Mouse (Mus musculus): ENCODE measurements at regions not wholly inside any gene's neighbourhood (a gene's known extent, or its start where the extent isn't known, plus 50 kb on each side); places are given as distances from the start of the nearest gene placed in this dataset.

DNA sequence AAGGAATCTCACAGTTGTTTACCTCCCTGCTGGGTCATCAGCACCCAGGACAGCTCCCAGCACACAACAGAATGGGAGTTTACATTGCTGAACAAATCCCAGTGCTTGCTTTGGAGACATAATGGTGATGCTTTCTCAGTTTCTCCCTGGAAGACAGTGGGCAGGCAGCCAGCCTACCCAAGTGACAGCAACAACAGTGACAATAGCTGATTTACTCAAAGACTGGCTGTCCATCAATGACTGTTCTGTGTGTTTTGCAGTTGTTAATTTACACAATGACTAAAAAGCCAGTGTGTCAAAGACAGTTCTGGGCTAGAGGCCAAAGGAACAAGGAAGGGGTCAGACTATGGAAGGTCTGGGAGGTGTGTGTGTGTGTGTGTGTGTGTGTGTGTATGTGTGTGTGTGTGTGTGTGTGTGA lies 762.2 kb downstream of the Utrn start:
- Histone ChIP-seq H3K4me3 (replicated peaks) (no peak overlapping the region), H3K9ac (replicated peaks) (no peak overlapping the region), H3K36me3 (no peaks in the 10 kb centered on the region), H3K4me2 (replicated peaks) (no peak overlapping the region), H3K27ac (no peak overlapping the region), H3K27me3 (no peaks in the 10 kb centered on the region), H3K9me3 (no peaks in the 10 kb centered on the region), H3K4me1 (replicated peaks) (peaks cover 4% of the 10 kb centered on the region; the same call in 1 of the 2 replicates)
- peak; percentile 88 for ATAC-seq

- WGBS, result 84% methylated on average over 1 of the region's 1 CpGs
- H3K4me2 ChIP-seq (replicated peaks), result no peak overlapping the region
- no peaks in the 10 kb centered on the region for H3K9me3 ChIP-seq
- H3K27ac ChIP-seq, result no peak overlapping the region
- no peak for ATAC-seq
- peaks cover 4% of the 10 kb centered on the region for H3K4me1 ChIP-seq (replicated peaks)
- no peaks in the 10 kb centered on the region for H3K36me3 ChIP-seq
- no peaks in the 10 kb centered on the region for H3K27me3 ChIP-seq
- no peak overlapping the region for H3K4me3 ChIP-seq (replicated peaks)
- H3K9ac ChIP-seq (replicated peaks), result no peak overlapping the region
Measured at GRCm38 (mm10) chr10:12111720-12112119, 757.4 kb downstream of the Utrn start.

DNA sequence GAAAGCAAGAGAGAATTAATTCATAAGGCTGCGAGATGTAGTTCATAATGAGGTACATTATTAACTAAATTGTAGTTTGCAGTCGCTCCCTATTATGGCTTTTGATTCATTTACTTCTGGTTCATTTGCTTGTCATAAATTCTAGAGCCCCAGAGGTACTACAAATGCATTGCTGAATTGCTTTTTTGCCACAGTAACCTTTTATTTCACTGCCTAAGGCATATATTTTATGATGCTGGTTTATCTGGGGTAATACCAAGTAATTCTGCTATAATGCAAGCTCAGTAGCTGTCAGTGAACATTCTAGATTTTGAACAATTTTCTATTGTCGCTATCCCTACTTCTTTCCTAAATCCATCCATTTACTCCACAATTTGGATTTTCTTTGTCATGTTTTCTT lies 753.4 kb downstream of the Utrn start:
- WGBS, result 87% methylated on average over 3 of the region's 3 CpGs
- Histone ChIP-seq H3K4me1 (replicated peaks) (no peaks in the 10 kb centered on the region; the same call in 1 of the 2 replicates), H3K4me3 (replicated peaks) (no peak overlapping the region), H3K4me2 (replicated peaks) (no peak overlapping the region), H3K36me3 (no peaks in the 10 kb centered on the region), H3K9ac (replicated peaks) (no peak overlapping the region), H3K9me3 (no peaks in the 10 kb centered on the region), H3K27me3 (no peaks in the 10 kb centered on the region), H3K27ac (no peak overlapping the region)
- ATAC-seq, result no peak

- H3K27me3 ChIP-seq, result no peaks in the 10 kb centered on the region
- H3K9ac ChIP-seq (replicated peaks), result no peak overlapping the region
- 0 out of 2 replicates have a peak, but pooled peaks have one; percentile 43 for ATAC-seq
- H3K27ac ChIP-seq, result 0 out of 2 replicates have a peak overlapping the region, but pooled peaks have one; percentile 30
- WGBS, result 59% methylated on average over 6 of the region's 6 CpGs
- no peak overlapping the region for H3K4me3 ChIP-seq (replicated peaks)
- no peaks in the 10 kb centered on the region for H3K9me3 ChIP-seq
- no peak overlapping the region for H3K4me2 ChIP-seq (replicated peaks)
- no peaks in the 10 kb centered on the region; the same call in 1 of the 2 replicates for H3K4me1 ChIP-seq (replicated peaks)
- no peaks in the 10 kb centered on the region for H3K36me3 ChIP-seq
Measured at GRCm38 (mm10) chr10:12116662-12117303, 752.4 kb downstream of the Utrn start.

DNA sequence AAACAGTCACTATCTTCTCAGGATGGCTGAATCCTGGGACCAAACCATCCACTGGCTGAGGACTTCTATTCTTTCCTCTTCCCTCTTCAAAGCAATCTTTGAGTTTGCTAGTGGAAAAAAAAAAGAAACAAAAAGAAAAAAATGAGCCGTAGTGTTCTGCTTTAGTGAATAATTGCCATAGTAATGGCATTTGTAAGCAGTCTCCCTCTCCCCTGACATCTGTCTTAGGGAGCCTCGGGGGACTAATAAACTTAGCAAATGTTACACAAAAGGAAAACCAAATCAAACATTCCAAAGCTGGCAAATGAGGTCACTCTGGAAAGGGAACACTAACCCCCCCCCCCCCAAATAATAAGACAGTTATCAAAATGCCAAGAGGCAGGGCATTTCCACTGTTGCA lies 744.9 kb downstream of the Utrn start:
- no peaks in the 10 kb centered on the region for H3K36me3 ChIP-seq
- H3K4me3 ChIP-seq (replicated peaks), result no peak overlapping the region
- no peak overlapping the region for H3K4me2 ChIP-seq (replicated peaks)
- no peaks in the 10 kb centered on the region for H3K4me1 ChIP-seq (replicated peaks)
- WGBS, result 47% methylated on average over 2 of the region's 2 CpGs
- no peak for ATAC-seq
- no peak overlapping the region for H3K27ac ChIP-seq
- no peaks in the 10 kb centered on the region for H3K9me3 ChIP-seq
- H3K9ac ChIP-seq (replicated peaks), result no peak overlapping the region
- H3K27me3 ChIP-seq, result no peaks in the 10 kb centered on the region

GRCm38 (mm10) chr10:12129486-12129885 lies 739.7 kb downstream of the Utrn start:
- Histone ChIP-seq H3K4me3 (replicated peaks) (no peak overlapping the region), H3K27me3 (no peaks in the 10 kb centered on the region), H3K27ac (no peak overlapping the region), H3K4me1 (replicated peaks) (no peaks in the 10 kb centered on the region), H3K9ac (replicated peaks) (no peak overlapping the region), H3K36me3 (no peaks in the 10 kb centered on the region), H3K9me3 (no peaks in the 10 kb centered on the region), H3K4me2 (replicated peaks) (no peak overlapping the region)
- no peak for ATAC-seq
- WGBS, result 75% methylated on average over 3 of the region's 3 CpGs

- no peaks in the 10 kb centered on the region for H3K36me3 ChIP-seq
- WGBS, result 76% methylated on average over 1 of the region's 1 CpGs
Measured at GRCm38 (mm10) chr10:12144691-12145090, 724.5 kb downstream of the Utrn start.

DNA sequence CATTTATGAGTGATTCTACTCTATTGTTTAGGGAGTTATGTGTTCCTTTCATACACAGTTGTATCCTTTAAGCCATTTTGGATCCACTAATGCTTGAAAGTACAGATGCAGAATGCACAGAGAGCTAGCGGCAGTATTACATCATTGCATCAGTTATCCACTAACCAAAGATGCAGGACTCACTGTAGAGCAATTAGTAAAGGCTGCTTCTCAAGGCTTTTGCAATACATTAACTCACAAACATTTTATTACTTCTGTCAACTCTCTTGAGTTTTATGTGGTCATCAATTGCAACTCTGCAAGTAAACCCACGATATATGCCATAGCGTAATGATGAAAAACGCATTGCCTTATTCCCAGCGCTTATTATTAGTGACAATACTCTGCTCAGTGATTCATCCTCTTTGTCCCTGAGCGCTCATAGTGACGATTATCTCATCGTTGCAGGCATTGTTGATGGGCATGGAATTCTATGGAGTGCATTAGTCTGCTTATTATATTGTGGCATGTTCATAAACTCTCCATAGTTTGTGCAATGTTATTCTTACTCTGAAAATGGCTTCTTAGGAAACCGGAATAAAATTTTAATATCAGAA lies 722.1 kb downstream of the Utrn start:
- no peaks in the 10 kb centered on the region for H3K9me3 ChIP-seq
- H3K4me2 ChIP-seq (replicated peaks), result no peak overlapping the region
- no peak overlapping the region for H3K27ac ChIP-seq
- no peak overlapping the region for H3K4me3 ChIP-seq (replicated peaks)
- H3K9ac ChIP-seq (replicated peaks), result no peak overlapping the region
- H3K36me3 ChIP-seq, result no peaks in the 10 kb centered on the region
- no peaks in the 10 kb centered on the region for H3K4me1 ChIP-seq (replicated peaks)
- H3K27me3 ChIP-seq, result no peaks in the 10 kb centered on the region
- WGBS, result 91% methylated on average over 9 of the region's 9 CpGs
- no peak for ATAC-seq

More at GRCm38 (mm10) chr10:12144691-12145090, 724.5 kb downstream of the Utrn start:
- Histone ChIP-seq H3K4me1 (replicated peaks) (no peaks in the 10 kb centered on the region), H3K27me3 (no peaks in the 10 kb centered on the region), H3K9me3 (no peaks in the 10 kb centered on the region), H3K27ac (no peak overlapping the region), H3K9ac (replicated peaks) (no peak overlapping the region), H3K4me3 (replicated peaks) (no peak overlapping the region), H3K4me2 (replicated peaks) (no peak overlapping the region)
- ATAC-seq, result no peak

DNA sequence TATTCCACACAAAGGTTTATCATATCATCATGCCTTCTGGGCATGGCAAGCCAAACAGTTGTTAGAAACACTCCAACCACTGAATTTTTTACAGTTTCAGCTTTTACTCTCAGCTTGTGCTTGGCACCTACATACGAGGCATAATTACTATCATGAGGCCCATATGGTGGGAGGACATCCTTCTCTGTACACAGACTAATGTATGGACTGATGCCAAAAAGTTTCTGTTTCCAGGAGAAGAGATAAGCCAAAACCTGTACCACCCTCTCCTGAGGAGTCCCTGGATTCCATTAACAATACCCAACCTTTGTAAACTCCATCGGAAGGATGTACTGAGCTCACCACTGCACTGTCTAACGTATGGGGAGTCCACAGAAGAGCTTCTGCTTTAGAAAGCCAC lies 698.9 kb downstream of the Utrn start:
- Histone ChIP-seq H3K4me1 (replicated peaks) (no peaks in the 10 kb centered on the region), H3K9ac (replicated peaks) (no peak overlapping the region), H3K9me3 (no peaks in the 10 kb centered on the region), H3K36me3 (no peaks in the 10 kb centered on the region), H3K4me3 (replicated peaks) (no peak overlapping the region), H3K27ac (no peak overlapping the region), H3K4me2 (replicated peaks) (no peak overlapping the region), H3K27me3 (no peaks in the 10 kb centered on the region)
- ATAC-seq, result no peak
- 86% methylated on average over 3 of the region's 3 CpGs for WGBS

- ATAC-seq, result no peak
- Histone ChIP-seq H3K4me1 (replicated peaks) (no peaks in the 10 kb centered on the region), H3K4me2 (replicated peaks) (no peak overlapping the region), H3K4me3 (replicated peaks) (no peak overlapping the region), H3K36me3 (no peaks in the 10 kb centered on the region), H3K27me3 (no peaks in the 10 kb centered on the region), H3K9me3 (no peaks in the 10 kb centered on the region), H3K27ac (no peak overlapping the region), H3K9ac (replicated peaks) (no peak overlapping the region)
- WGBS, result 65% methylated on average over 14 of the region's 14 CpGs
Measured at GRCm38 (mm10) chr10:12174200-12174818, 694.9 kb downstream of the Utrn start.

DNA sequence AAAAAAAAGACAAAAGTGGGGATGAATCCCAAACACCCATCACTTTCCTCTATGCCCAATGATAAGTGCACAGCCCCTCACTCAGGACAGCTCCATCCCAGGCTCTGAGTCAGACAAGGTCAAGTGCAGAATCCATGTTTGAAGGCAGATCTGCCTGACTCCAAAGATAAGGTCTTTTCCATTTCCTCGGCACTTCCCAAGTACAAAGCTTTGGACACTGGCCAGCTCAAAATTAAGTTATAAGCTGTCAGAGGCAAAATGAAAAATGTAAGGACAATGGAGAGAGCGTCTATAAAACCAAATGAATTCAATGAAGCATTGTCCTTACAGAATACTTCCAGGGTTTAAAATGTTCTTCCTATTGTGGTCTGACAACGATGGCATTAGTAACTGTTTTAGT lies 694.0 kb downstream of the Utrn start:
- no peak overlapping the region for H3K9ac ChIP-seq (replicated peaks)
- ATAC-seq, result no peak

GRCm38 (mm10) chr10:12177482-12177881 lies 691.7 kb downstream of the Utrn start:
- H3K9ac ChIP-seq (replicated peaks), result no peak overlapping the region
- H3K4me1 ChIP-seq (replicated peaks), result no peaks in the 10 kb centered on the region
- 82% methylated on average over 1 of the region's 1 CpGs for WGBS
- no peaks in the 10 kb centered on the region for H3K9me3 ChIP-seq
- H3K4me2 ChIP-seq (replicated peaks), result no peak overlapping the region
- H3K27me3 ChIP-seq, result no peaks in the 10 kb centered on the region
- H3K4me3 ChIP-seq (replicated peaks), result no peak overlapping the region
- no peaks in the 10 kb centered on the region for H3K36me3 ChIP-seq
- H3K27ac ChIP-seq, result no peak overlapping the region
- no peak for ATAC-seq

More for the DNA sequence above, 694.0 kb downstream of the Utrn start:
- H3K4me2 ChIP-seq (replicated peaks), result no peak overlapping the region
- H3K4me3 ChIP-seq (replicated peaks), result no peak overlapping the region
- H3K36me3 ChIP-seq, result no peaks in the 10 kb centered on the region
- 56% methylated on average over 3 of the region's 3 CpGs for WGBS
- no peaks in the 10 kb centered on the region for H3K9me3 ChIP-seq
- H3K27me3 ChIP-seq, result no peaks in the 10 kb centered on the region
- no peaks in the 10 kb centered on the region for H3K4me1 ChIP-seq (replicated peaks)
- no peak overlapping the region for H3K27ac ChIP-seq

Data from midbrain, embryonic 13.5 days (tissue).